Mouse (Mus musculus) erythroblast, embryonic 14.5 days (primary cell): ENCODE results near the gene Coro1a.

Source experiments
- GATA1 ChIP-seq: IDR thresholded peaks from 2 replicates; pipeline ENCODE4 v1.6.1; 2012; ENCODE audit warnings: low read length, inconsistent platforms, mixed read lengths
- TAL1 ChIP-seq: IDR thresholded peaks from 3 replicates; pipeline ENCODE4 v1.6.1; 2012; ENCODE audit warnings: low read length, inconsistent platforms, mixed read lengths

DNA sequence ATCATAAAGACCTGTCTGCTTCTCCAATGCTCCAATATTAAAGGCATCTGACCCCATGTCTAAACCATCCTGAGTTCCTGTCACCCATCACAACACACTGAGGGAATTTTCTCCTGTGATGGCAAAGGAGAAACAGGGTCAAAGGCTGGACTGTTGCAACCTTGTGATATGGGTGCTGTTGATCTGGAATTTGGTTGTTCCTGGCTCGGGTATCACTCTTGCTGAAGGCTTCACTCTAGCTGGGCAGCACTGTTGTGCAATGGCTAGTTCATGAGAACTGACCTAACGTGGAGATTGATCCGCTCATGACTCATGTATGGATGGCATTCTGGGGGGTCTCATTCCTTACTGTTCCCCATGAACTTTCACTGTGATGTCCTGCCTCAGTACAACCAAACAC, 18.6 kb downstream of the Coro1a start:
- TF ChIP-seq GATA1 (no peak), TAL1 (no peak)
